Mouse (Mus musculus) bone marrow, adult 2 months (tissue): ENCODE data around the gene Kctd21.

ENCODE experiments used
- CTCF ChIP-seq: fragments of 200-500 bp; IDR thresholded peaks from 2 replicates; pipeline ENCODE4 v1.5.1; 2011; ENCODE audit warnings: low read length, control low read depth; ENCODE audit not compliant: control insufficient read depth, insufficient read depth
- POLR2A ChIP-seq: fragments of 200-500 bp; IDR thresholded peaks from 2 replicates; pipeline ENCODE4 v1.6.1; 2011; ENCODE audit warnings: low read depth, mild to moderate bottlenecking, control low read depth, low read length, borderline replicate concordance; ENCODE audit not compliant: control insufficient read depth

- TF ChIP-seq CTCF (no peak), POLR2A (no peak)
Measured at GRCm38 (mm10) chr7:97302876-97303275, 29.3 kb upstream of the Kctd21 start.
